Mouse (Mus musculus) regulatory T cell (primary cell): ENCODE results near the gene Phxr2.

ENCODE experiments used
- in situ Hi-C: fragments of 300-600 bp; cut with MboI, MseI; formaldehyde crosslinking; loops from one replicate; pipeline ENCODE4 v1.15.1; 2025; ENCODE audit warnings: high pct_unique_total_duplicates

Gene Phxr2

GRCm38 (mm10) chr10:99132595-99133272 lies 6.6 kb upstream of the Phxr2 start:
- in situ Hi-C loops: no loop called here

GRCm38 (mm10) chr10:99132189-99132588 lies 6.1 kb upstream of the Phxr2 start:
- in situ Hi-C loops: no loop called here

GRCm38 (mm10) chr10:99131298-99131697 lies 5.2 kb upstream of the Phxr2 start:
- in situ Hi-C loops: no loop called here

GRCm38 (mm10) chr10:99130611-99131010 lies 4.5 kb upstream of the Phxr2 start:
- in situ Hi-C loops: no loop called here

DNA sequence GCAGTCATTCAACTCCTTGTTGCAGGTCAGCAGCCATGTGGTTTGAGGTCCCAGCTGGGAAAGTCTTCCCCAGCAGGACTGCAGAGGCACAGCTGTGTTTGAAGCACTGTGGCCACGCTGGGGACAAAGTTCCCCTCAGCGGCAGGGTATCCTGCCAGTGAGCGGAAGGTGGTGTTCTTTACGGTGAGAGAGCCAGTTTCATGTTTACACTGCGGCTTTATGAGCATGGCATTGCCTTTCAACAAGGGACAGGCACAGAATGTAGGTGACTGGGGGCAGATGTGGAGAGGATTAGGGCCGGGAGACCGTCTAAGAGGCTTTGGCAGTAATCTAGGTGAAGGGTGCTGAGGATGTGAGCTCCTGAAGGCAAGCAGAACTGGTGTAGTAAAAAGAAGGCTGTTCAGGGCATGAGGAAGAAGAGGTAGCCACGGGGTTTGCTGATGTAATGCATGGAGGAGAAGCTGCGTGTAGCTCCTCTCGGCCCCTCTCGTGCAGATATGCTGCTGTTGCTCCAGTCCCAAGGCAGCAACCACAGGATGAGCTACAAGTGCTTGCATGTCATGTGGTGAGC lies 1.7 kb upstream of the Phxr2 start:
- in situ Hi-C loops: no loop called here

DNA sequence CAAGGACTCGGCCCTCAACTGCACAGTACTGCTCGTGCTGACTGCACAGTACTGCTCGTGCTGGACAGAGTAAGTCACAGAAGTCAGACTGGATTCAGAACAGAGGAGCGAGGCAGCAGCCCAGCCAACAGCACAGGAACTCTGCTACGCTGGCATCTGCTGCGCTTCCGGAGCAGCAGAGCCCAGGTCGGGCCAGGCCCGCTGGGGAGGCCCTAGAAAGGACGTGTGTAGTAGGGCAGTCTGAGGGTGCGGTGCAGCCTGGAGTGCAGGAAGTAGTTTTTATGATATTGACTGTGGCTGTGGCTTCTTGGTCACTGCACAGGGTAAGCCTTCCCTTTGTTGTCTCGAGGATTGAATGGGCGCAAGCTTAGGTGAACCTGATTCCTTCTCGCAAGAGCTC lies 829 bp upstream of the Phxr2 start:
- in situ Hi-C loops: no loop called here

- in situ Hi-C loops: no loop called here
These were observed 6.7 kb downstream of the Phxr2 start for GRCm38 (mm10) chr10:99119471-99119870.

GRCm38 (mm10) chr10:99118697-99119096 lies 7.4 kb downstream of the Phxr2 start:
- in situ Hi-C loops: no loop called here

GRCm38 (mm10) chr10:99117876-99118275 lies 8.2 kb downstream of the Phxr2 start:
- in situ Hi-C loops: no loop called here

DNA sequence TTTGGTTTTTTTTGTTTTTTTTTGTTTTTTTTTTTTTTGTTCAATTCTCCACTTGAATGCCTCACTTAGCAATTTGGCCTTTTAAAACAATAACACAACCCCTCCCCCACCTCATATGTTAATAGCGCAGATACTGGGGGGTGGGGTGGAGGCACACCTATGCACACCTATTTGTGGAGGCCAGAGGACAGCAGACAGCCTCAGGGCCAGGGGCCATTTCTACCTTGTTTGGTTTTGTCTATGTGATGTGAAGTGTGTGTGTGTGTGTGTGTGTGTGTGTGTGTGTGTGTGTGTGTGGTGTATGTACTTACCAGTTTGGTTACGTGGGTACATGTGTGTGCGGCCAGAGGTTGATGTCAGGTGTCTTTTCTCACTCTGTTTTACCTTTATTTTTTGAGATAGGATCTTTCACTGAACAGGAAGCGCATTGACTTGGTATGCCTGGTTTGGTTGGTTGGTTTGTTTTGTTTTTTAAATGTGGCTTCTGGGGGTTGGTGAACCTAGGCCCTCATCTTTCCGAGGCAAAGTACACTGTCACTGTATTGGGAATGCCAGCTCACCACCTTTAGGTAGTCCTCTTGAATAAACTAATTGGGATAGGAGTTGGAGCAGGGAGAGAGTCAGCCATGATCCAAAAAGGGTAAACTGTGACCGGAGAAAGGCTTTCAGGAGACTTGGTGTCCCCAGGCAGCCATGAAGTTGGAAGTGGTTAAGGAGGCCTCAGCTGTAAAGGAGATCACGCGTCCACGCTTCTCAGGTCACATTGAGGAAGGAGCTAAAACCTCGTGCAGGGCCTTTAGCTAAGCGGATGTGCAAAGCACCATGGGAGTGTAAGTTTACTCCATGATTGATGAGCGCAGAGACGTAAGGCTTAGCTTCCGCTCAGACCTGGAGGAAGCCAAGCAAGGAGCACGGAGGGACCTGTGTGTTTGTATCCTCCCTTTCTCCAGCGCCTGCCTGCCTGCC lies 9.2 kb downstream of the Phxr2 start:
- in situ Hi-C loops: no loop called here

DNA sequence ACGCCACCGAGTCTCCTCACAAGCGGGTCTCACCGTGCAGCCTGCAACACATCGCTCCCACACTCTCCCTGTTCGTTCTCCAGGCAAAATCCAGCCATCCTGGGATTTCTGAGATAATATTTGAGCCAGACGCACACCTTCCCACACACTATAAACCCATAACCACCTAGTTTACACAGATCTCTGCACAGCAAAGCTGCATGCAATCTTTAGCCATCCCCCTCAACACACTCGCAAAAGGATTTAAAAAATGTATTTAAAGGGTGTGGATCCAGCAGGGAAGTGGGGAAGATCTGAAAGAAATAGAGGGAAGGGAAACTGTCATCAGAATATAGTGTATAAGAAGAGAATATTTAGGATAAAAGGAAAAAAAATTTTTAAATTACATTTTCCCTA lies 9.9 kb downstream of the Phxr2 start:
- in situ Hi-C loops: no loop called here

DNA sequence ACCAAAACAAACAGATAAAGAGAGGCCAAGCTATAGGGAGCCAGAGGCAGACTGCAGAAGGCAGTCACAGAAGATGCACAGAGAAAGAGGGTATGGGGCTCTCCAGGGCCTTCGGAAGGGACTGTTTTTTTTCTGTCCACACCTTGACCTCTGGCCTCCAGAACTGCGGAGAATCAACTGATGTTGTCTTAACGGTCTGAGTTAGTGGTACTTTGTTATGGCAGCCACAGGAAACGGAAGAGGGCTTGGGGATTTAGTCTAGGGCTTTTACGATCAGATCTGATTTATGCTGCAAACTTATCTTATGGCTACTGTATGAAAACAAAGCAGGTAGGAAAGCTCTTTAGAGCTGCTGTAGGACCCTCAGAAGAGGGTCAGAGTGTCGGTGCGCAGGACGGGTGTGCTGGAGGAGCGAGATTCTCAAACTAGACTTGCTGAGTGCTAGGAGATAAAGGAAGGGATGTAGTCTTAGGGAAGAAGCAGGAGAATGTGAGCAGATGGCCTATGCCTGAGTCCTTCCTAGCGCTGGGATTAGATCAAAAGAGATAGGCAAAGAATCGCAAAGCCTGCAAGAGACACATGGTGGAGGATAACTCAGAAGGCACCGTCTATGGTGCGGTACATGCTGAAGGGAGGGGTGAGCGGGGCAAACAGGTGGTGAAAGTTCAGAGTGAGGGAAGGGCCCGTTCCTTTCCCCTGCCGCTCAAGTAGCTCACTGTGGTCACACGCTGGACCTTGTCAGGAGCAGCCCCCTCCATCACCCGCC lies 10.5 kb downstream of the Phxr2 start:
- in situ Hi-C loops: no loop called here

DNA sequence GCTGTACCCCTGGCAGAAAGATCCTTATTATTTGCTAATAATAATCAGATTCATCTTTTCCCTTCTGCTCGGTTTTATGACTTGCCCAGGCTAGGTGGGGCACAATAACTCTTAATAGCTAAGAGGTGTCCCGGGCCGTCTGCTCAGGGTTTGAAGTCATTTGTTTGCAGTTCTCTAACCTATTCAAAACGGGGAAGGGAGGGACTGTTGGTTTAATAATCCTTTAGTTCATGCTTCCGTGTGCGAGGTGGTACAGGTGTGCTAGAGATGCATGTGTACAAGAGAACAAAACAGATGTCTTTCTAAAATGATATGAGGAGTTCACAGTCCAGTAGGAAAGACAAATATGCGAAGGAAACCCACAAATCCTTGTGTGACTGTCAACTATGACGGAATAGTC lies 11.8 kb downstream of the Phxr2 start:
- in situ Hi-C loops: no loop called here

- in situ Hi-C loops: no loop called here
These were observed 12.6 kb downstream of the Phxr2 start for GRCm38 (mm10) chr10:99113533-99113932.

GRCm38 (mm10) chr10:99108431-99108982 lies 17.6 kb downstream of the Phxr2 start:
- in situ Hi-C loops: loop anchor here (10.0 kb wide), 2 partner anchors 136 to 184 kb away; no protein-coding TSS in a partner anchor

GRCm38 (mm10) chr10:99107964-99108363 lies 18.2 kb downstream of the Phxr2 start, which contains the start of gene Galnt4:
TSS of gene Galnt4 (plus strand) at chr10:99108159.
- in situ Hi-C loops: loop anchor here (10.0 kb wide), 2 partner anchors 137 to 183 kb away; no protein-coding TSS in a partner anchor

DNA sequence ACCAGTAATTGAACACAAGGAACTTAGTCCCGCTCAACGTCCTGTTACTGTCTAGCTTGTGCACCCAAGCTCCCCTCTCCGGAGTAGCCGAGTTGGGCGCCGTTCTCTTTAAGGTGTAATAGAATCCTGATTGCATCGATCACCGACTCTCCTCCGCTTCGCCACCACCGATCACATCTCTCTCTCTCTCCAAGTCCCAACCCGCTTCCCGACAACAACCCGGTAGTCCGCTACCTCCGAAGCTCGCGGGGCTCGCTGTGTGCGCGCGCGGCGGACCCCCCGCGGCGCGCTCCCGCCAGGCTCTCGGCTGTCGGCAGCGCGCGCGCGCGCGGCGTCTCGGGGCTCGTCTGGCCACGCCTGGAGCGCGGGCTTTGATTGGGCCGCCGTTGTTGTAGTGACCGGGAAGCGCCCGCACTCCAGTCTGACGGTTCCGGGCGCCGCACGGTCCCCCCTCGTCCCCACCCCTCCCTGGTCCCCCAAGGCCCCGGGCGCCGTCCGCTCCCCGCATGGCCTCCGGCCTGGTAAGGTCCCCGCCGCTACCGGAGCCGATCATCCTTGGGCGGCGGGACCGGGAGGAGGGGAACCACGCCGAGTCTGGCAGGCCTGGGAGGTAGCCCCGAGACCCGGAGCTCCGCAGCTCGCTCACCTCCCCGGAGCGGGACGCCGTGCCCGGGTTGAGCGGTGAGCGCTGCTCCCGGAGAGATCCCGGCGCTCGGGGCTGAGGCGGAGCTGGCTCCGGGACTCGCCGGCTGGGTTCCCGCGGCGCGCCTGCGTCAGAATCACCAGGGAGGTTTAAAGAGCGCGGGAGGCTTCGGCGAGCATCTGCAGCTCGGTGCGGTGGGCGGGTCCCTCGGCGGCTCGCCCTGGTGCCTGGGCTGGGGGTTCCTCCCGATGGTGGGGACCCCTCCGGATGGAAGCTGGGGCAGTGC lies 19.2 kb downstream of the Phxr2 start, which contains the start of gene Poc1b:
Poc1b (plus strand) TSS at position 334 of the 929 bp plus-strand sequence.
- in situ Hi-C loops: loop anchor here (10.0 kb wide), 2 partner anchors 138 to 182 kb away; no protein-coding TSS in a partner anchor

- in situ Hi-C loops: loop anchor here (10.0 kb wide), 2 partner anchors 138 to 182 kb away; no protein-coding TSS in a partner anchor
These were observed 19.8 kb downstream of the Phxr2 start for GRCm38 (mm10) chr10:99106311-99106702.

DNA sequence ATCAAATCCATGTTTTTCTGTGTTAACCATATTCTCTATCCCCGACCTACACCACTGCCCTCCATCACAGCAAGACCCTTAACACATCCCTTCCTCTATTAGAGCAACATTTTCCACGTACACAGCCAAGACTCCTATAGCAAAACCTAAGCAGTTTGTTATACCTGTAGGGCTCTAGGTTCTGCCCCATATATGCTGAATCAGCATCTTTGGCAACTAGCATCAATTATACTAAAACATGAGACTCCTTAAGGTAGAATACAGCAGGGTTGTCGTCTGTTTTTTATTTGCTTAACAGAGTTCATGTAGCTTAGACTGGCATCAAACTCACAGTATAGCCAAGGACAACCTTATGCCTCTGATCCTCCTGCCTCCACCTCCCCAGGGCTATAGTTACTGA lies 20.6 kb downstream of the Phxr2 start:
- in situ Hi-C loops: loop anchor here (10.0 kb wide), 2 partner anchors 139 to 181 kb away; no protein-coding TSS in a partner anchor

DNA sequence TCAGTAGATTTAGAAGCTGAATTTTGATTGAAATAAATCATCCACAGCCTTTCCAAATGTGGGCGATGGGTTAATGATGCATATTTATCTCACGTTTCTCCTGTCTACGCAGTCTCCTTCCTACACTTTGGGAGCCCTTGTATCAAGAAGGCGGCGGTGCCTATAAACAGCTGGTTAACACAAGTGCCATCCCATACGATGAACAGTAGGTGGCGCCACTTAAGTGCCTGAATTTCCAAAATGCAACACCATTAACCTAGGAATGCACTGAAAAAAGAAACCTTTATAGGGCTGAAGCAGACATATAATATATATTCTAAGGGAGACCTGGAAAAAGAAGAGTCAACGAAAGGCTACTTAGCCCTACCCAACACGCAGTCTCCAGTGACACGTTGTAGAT lies 28.8 kb downstream of the Phxr2 start:
- in situ Hi-C loops: loop anchor here (25.0 kb wide), 2 partner anchors 1385 to 1710 kb away; no protein-coding TSS in a partner anchor
